15 mouse cellular contexts compared by ENCODE assay signal in the genomic region with DNA sequence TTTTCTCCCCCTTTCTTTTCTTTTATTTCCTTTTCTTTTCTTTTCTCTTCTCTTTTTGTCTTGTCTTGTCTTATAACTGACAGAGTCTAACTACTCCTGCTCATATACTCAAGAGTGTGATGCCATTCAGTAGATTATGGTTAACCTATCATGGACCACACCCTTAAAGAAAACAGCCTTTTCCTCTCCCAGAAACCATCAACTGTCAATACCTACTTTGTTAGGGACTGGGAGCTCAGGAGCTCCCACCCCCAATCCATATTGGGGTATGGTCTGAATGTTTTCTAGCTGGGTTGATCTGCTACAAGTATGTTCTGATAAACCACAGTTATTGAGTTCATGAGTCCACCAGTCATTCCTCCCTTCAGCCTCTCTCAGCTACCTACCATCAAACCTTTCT.
"Had no signal": no experiment of that assay in that cellular context is flagged by ENCODE, and none has a peak within 500 bp of the region (broad histone marks: within the 10 kb centered on the region; RNA-seq: fewer than 3 reads in every experiment).

No protein-coding gene starts in this region.

- H3K4me1 ChIP-seq: neural tube, embryonic 15.5 days; stomach, embryonic 15.5 days had no signal

- H3K9me3 ChIP-seq: neural tube, embryonic 15.5 days; stomach, embryonic 15.5 days had no signal

- H3K4me3 ChIP-seq: neural tube, embryonic 15.5 days; stomach, embryonic 15.5 days had no signal

- H3K36me3 ChIP-seq: neural tube, embryonic 15.5 days; stomach, embryonic 15.5 days had no signal

- H3K27me3 ChIP-seq: neural tube, embryonic 15.5 days; stomach, embryonic 15.5 days had no signal

- DNase-seq: retina, postnatal 1 day; right cerebral cortex, adult 18-20 months; right cerebral cortex, postnatal 14 days; right cerebral cortex, postnatal 25 days; right cerebral cortex, postnatal 4 days; spleen, adult 18-20 months; thymus, adult 18-20 months; thymus, adult 2 months; thymus, postnatal 14 days; thymus, postnatal 25 days; thymus, postnatal 36 days; thymus, postnatal 4 days had no signal

- H3K27ac ChIP-seq: neural tube, embryonic 15.5 days; stomach, embryonic 15.5 days; stomach, postnatal 0 days had no signal

- H3K9ac ChIP-seq: neural tube, embryonic 15.5 days; stomach, embryonic 15.5 days had no signal

- H3K4me2 ChIP-seq: neural tube, embryonic 15.5 days; stomach, embryonic 15.5 days had no signal
